Mouse (Mus musculus): ENCODE measurements around the gene Ptpn11. TPM values are rescaled to one million over a fixed set of nuclear protein-coding genes. Genes with fewer than 3 reads are reported as not detected.

The Ptpn11 gene
- polyA plus RNA-seq, 1 experiment, result 75.8 TPM

DNA sequence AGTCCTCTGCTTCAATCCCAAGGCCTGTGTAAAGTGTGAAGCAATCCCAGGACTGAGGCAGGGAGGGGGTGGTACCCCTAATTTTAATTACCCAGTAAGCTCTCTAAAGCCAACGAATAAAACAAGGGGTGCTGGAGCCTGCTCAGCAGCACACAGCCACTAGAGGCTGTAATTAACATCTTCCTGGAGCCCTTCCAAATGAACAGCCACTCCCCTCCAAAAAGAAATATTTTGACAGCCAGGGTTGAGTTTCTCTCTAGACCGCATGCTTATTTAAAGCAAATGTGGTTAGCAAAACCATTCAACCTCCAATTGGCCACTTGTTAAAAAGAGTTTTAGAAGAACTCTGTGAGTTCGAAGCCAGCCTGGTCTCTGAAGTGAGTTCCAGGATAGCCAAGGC, 97.9 kb downstream of the Ptpn11 start:
- H3K4me3 ChIP-seq (ENCODE audit: insufficient read depth, poor library complexity, severe bottlenecking), result no peak overlapping the region
- H3K79me2 ChIP-seq (ENCODE audit: control insufficient read depth, insufficient read depth), result no peaks in the 10 kb centered on the region
- no peak overlapping the region for H3ac ChIP-seq (ENCODE audit: control insufficient read depth, insufficient read length, low read depth)
- H3K79me3 ChIP-seq (ENCODE audit: low read depth), result no peaks in the 10 kb centered on the region
- no peak for TF ChIP-seq FOSL1 (IDR thresholded peaks at IDR 0.05; ENCODE audit: insufficient read depth, low read length, poor library complexity, severe bottlenecking)
- no peak for TF ChIP-seq MYOG (IDR thresholded peaks at IDR 0.05; ENCODE audit: control insufficient read depth, extremely low read depth, insufficient read length)
- no peaks in the 10 kb centered on the region for H3K36me3 ChIP-seq (ENCODE audit: control insufficient read depth, insufficient read depth)
- no peaks in the 10 kb centered on the region for H3K27me3 ChIP-seq (ENCODE audit: control insufficient read depth, insufficient read depth, insufficient read length)

DNA sequence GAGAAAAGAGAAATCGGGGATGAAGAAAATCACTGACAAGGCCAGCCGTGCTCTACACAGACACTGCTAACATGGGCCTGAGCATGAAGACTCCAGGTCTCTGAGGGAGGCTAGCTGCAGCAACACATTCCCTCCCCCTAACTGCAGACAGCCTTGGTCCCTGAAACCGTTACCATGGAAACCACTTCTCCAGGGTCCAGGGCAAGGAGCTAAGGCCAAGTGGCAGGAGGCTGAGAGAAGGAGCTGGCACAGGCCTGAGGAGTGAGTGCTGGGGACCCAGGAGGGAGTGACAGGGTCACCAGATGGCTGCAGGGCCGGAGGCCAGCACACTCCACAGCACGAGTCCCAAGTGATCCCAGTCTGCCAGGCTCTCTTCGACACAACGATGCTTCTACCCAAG, 101.5 kb downstream of the Ptpn11 start:
- TF ChIP-seq CTCF (IDR thresholded peaks at IDR 0.05; ENCODE audit: control insufficient read depth, insufficient read depth, insufficient read length) (no peak), FOSL1 (IDR thresholded peaks at IDR 0.05; ENCODE audit: insufficient read depth, low read length, poor library complexity, severe bottlenecking) (no peak)
- Histone ChIP-seq H3K4me3 (ENCODE audit: insufficient read depth, poor library complexity, severe bottlenecking) (no peak overlapping the region), H3ac (ENCODE audit: control insufficient read depth, insufficient read length, low read depth) (no peak overlapping the region), H3K36me3 (ENCODE audit: control insufficient read depth, insufficient read depth) (no peaks in the 10 kb centered on the region), H3K79me2 (ENCODE audit: control insufficient read depth, insufficient read depth) (no peaks in the 10 kb centered on the region), H3K27me3 (ENCODE audit: control insufficient read depth, insufficient read depth, insufficient read length) (peaks cover 7% of the 10 kb centered on the region), H3K79me3 (ENCODE audit: low read depth) (no peaks in the 10 kb centered on the region)

DNA sequence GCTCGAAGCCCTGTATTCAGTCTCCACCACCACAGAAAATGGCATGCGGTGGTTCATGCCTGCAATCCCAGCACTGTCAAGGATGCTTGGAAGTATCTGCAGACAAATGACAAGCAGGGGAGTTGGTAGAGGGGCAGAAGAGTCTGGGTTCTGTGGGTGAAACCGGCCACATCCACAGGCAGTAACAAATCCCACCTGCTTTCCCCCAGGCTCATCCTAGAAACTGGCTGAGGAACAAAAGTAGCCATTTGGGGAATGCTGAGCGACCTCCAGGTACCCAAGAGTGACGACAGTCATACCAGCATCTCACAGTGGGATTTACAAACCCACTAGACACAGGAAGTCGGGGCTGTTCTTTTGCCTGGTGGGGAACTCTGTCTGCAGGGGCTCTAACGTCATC, 103.5 kb downstream of the Ptpn11 start:
- Histone ChIP-seq H3K4me3 (ENCODE audit: insufficient read depth, poor library complexity, severe bottlenecking) (no peak overlapping the region), H3K79me3 (ENCODE audit: low read depth) (no peaks in the 10 kb centered on the region), H3ac (ENCODE audit: control insufficient read depth, insufficient read length, low read depth) (no peak overlapping the region), H3K27me3 (ENCODE audit: control insufficient read depth, insufficient read depth, insufficient read length) (peaks cover 7% of the 10 kb centered on the region), H3K36me3 (ENCODE audit: control insufficient read depth, insufficient read depth) (no peaks in the 10 kb centered on the region), H3K79me2 (ENCODE audit: control insufficient read depth, insufficient read depth) (no peaks in the 10 kb centered on the region)
- TF ChIP-seq MYOG (IDR thresholded peaks at IDR 0.05; ENCODE audit: control insufficient read depth, extremely low read depth, insufficient read length), result no peak
- TF ChIP-seq CTCF (IDR thresholded peaks at IDR 0.05; ENCODE audit: control insufficient read depth, insufficient read depth, insufficient read length), result no peak
- no peak for TF ChIP-seq MYOD1 (IDR thresholded peaks at IDR 0.05; ENCODE audit: control insufficient read depth, insufficient read length, low read depth)
- TF ChIP-seq USF1 (IDR thresholded peaks at IDR 0.05; ENCODE audit: low read depth), result no peak
- TF ChIP-seq FOSL1 (IDR thresholded peaks at IDR 0.05; ENCODE audit: insufficient read depth, low read length, poor library complexity, severe bottlenecking), result no peak
- TF ChIP-seq CEBPB (IDR thresholded peaks at IDR 0.05; ENCODE audit: low read depth), result no peak
- no peak for TF ChIP-seq MAX (IDR thresholded peaks at IDR 0.05)

DNA sequence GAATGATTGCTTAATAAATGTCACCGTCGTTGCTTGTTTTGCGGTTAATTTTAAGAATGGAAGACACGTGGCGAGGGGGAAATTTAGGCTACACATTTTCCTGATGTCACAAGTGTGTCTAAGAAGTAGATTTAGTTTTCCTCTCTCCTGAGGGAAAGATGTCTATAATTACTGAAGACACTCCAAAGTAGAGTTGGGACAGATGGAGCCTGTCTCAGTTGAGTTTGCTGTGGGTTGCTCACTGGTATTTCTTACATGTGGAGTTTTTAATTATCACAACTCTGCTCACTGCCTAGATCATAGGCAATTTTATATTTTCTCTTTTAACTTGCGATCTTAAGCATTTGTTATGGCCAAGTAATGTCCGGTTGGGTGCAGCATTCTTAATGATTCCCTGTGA, 108.6 kb downstream of the Ptpn11 start:
- H3K4me3 ChIP-seq (ENCODE audit: insufficient read depth, poor library complexity, severe bottlenecking), result no peak overlapping the region
- H3K79me3 ChIP-seq (ENCODE audit: low read depth), result no peaks in the 10 kb centered on the region
- TF ChIP-seq USF1 (IDR thresholded peaks at IDR 0.05; ENCODE audit: low read depth), result no peak
- no peak for TF ChIP-seq FOSL1 (IDR thresholded peaks at IDR 0.05; ENCODE audit: insufficient read depth, low read length, poor library complexity, severe bottlenecking)
- TF ChIP-seq CEBPB (IDR thresholded peaks at IDR 0.05; ENCODE audit: low read depth), result no peak
- no peak for TF ChIP-seq CTCF (IDR thresholded peaks at IDR 0.05; ENCODE audit: control insufficient read depth, insufficient read depth, insufficient read length)
- TF ChIP-seq MYOG (IDR thresholded peaks at IDR 0.05; ENCODE audit: control insufficient read depth, extremely low read depth, insufficient read length), result no peak
- no peak for TF ChIP-seq MAX (IDR thresholded peaks at IDR 0.05)
- no peak for TF ChIP-seq MYOD1 (IDR thresholded peaks at IDR 0.05; ENCODE audit: control insufficient read depth, insufficient read length, low read depth)
- no peaks in the 10 kb centered on the region for H3K79me2 ChIP-seq (ENCODE audit: control insufficient read depth, insufficient read depth)
- H3K27me3 ChIP-seq (ENCODE audit: control insufficient read depth, insufficient read depth, insufficient read length), result peaks cover 7% of the 10 kb centered on the region
- H3ac ChIP-seq (ENCODE audit: control insufficient read depth, insufficient read length, low read depth), result no peak overlapping the region
- H3K36me3 ChIP-seq (ENCODE audit: control insufficient read depth, insufficient read depth), result no peaks in the 10 kb centered on the region

DNA sequence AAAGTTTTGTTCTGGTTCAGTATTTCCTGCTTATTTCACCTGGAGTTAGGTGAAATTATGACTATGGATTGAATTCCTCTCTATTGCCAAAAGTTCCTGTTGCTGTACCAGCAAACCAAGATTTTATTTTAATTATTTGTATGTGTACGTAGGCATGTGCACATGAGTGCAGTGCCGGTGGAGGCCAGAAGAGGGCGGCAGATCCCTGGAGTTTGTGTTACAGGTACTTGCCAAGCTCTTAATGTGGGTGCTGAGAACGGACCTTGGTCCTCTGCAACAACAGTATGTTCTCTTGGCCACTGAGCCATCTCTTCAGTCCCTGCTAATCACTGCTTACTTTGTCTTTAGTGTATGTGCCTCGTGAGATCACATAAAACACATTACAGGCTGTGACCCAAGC, 109.4 kb downstream of the Ptpn11 start:
- Histone ChIP-seq H3K79me3 (ENCODE audit: low read depth) (no peaks in the 10 kb centered on the region), H3ac (ENCODE audit: control insufficient read depth, insufficient read length, low read depth) (no peak overlapping the region), H3K79me2 (ENCODE audit: control insufficient read depth, insufficient read depth) (no peaks in the 10 kb centered on the region), H3K36me3 (ENCODE audit: control insufficient read depth, insufficient read depth) (no peaks in the 10 kb centered on the region), H3K27me3 (ENCODE audit: control insufficient read depth, insufficient read depth, insufficient read length) (peaks cover 7% of the 10 kb centered on the region), H3K4me3 (ENCODE audit: insufficient read depth, poor library complexity, severe bottlenecking) (no peak overlapping the region)
- TF ChIP-seq USF1 (IDR thresholded peaks at IDR 0.05; ENCODE audit: low read depth), result no peak
- TF ChIP-seq FOSL1 (IDR thresholded peaks at IDR 0.05; ENCODE audit: insufficient read depth, low read length, poor library complexity, severe bottlenecking), result no peak
- no peak for TF ChIP-seq MYOD1 (IDR thresholded peaks at IDR 0.05; ENCODE audit: control insufficient read depth, insufficient read length, low read depth)
- no peak for TF ChIP-seq CTCF (IDR thresholded peaks at IDR 0.05; ENCODE audit: control insufficient read depth, insufficient read depth, insufficient read length)
- no peak for TF ChIP-seq CEBPB (IDR thresholded peaks at IDR 0.05; ENCODE audit: low read depth)
- TF ChIP-seq MYOG (IDR thresholded peaks at IDR 0.05; ENCODE audit: control insufficient read depth, extremely low read depth, insufficient read length), result no peak
- no peak for TF ChIP-seq MAX (IDR thresholded peaks at IDR 0.05)

Other genes with a start within 250 kb of the Ptpn11 start
- gene Rph3a, start 181.3 kb downstream of the Ptpn11 start, polyA plus RNA-seq (2012; fragmentation: generic; extraction: Trizol), result not detected
- 1,946 TPM for gene Rpl6, start 13.1 kb upstream of the Ptpn11 start, polyA plus RNA-seq (2012; fragmentation: generic; extraction: Trizol)
- 5.4 TPM for gene Hectd4, start 28.8 kb upstream of the Ptpn11 start, polyA plus RNA-seq (2012; fragmentation: generic; extraction: Trizol)
- 19.2 TPM for gene Trafd1, start 194.2 kb upstream of the Ptpn11 start, polyA plus RNA-seq (2012; fragmentation: generic; extraction: Trizol)
- 16.8 TPM for gene Naa25, start 206.5 kb upstream of the Ptpn11 start, polyA plus RNA-seq (2012; fragmentation: generic; extraction: Trizol)